Mouse (Mus musculus) gastrocnemius, adult 2 months (tissue): Measurements from ENCODE around the gene Nfe2l2. TPM values are rescaled to one million over a fixed set of nuclear protein-coding genes. Genes with fewer than 3 reads are reported as not detected.
"Not testable (repeated sequence)": the region's sequence is repeated elsewhere in the genome, so short reads cannot be mapped to it uniquely, and the experiment has no call there.

Experiments
- DNase-seq: peaks from one replicate; pipeline ENCODE4 v3.0.0; 2022
- H3K27ac ChIP-seq: fragments of 200-600 bp; 2 replicates; pipeline ENCODE4 v1.8.1; 2022; ENCODE audit warnings: mild to moderate bottlenecking
- H3K4me3 ChIP-seq: fragments of 200-600 bp; 2 replicates; pipeline ENCODE4 v1.8.1; 2022; ENCODE audit warnings: mild to moderate bottlenecking, moderate library complexity
- CTCF ChIP-seq: fragments of 200-600 bp; IDR thresholded peaks from 2 replicates; pipeline ENCODE4 v1.8.1; 2022; ENCODE audit warnings: antibody characterized with exemption, mild to moderate bottlenecking, moderate library complexity
- intact Hi-C: fragments of 180-260 bp; cut with DNase I; formaldehyde crosslinking; loops from one replicate; pipeline ENCODE4 v1.15.1; 2025
- total RNA-seq, 2 experiments: library from RNA; stranded (reverse); gene quantifications; 2 replicates each; pipeline ENCODE4 v1.2.3; 2021

Gene Nfe2l2
- total RNA-seq, 2 experiments from 2014 or later = 32.9 to 41.0 TPM

DNA sequence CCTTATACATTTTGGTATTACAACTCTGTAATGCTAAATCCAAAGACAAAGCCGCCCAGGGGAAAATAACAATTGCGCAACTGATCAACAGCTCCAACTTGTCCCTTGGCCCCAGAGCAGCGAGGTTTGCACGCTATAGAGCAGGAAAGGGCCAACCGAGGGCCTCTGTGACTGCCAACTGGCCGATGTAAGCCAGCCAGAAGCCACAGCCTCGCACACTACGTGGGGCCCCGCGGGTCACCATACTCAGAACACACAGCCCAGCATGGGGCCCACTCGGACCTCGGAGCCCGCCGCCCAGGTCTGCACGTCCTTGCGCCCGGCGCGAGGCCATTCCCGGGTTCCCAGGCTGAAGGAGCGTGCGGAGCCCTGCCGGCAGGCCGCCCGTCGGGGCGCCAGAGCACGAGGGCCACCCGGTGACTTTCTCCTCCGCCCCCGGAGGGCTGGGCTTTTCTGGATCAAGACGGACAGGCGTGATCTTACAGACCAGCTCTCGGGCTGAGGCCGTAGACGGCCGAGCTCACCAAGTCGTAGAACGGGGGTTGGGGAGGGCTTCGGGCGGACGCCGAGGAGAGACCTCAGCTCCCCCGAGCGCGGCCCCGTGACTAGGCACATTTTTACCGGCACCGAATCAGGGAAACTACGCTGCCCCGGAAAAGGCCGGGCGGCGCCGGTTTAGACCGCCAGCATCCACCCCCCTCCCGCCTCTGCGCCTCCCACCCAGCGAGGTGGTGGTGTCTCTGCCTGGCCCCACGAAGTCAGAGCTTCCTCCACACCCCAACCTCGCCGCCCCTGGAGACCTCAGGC, 863 bp downstream of the Nfe2l2 start:
- H3K4me3 ChIP-seq = peak overlapping the region; percentile 75
- peak; percentile 96 for DNase-seq
- intact Hi-C loops = loop anchor here (1.0 to 10.0 kb wide), 5 partner anchors 15 to 91 kb away; partner anchors contain the start of gene Hnrnpa3
- peak overlapping the region; percentile 100 for H3K27ac ChIP-seq
- TF ChIP-seq CTCF = no peak; the same call in 1 of the 2 replicates

GRCm38 (mm10) chr2:75702588-75702976, 1.9 kb downstream of the Nfe2l2 start:
- no peak for TF ChIP-seq CTCF

DNA sequence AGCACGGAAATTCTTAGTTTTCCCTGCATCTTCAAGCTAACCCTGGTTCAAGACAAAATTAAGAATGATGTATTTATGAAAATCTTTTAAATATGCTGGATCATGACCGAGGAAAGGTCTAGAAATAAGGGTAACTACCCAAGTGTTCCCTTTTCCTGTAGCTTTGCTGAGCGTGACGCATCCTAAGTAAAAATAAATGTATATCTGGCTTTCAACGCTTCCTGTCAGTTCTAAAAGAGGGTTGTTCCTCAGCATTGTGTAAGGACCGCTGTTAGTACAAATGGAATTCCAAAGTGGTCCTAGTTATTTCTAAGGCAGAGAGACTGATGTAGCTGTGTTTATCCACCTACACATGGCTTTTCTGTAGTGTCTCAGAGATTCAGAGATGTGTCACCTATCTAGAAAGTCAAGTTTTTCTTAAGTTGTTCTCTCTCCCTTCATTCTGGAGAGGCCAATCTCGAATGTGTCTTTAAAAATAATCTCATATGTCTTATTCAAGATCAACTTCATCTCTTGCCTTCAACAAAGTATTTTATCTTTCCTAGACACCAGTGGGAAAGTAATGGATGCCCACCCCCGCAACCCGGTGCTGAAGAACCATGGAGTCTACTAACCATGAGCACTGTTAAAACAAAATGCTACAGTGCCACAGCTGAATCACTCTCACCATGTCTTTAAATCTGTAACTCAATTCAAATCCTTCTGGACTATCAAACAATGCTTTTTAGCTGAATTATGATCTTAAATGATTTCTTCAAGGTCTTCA, 2.4 kb downstream of the Nfe2l2 start:
- intact Hi-C loops = loop anchor here (2.0 to 10.0 kb wide), 3 partner anchors 13 to 90 kb away; no protein-coding TSS in a partner anchor
- Histone ChIP-seq H3K4me3 (peak overlapping the region; percentile 75), H3K27ac (peak overlapping the region; percentile 100)
- no peak for TF ChIP-seq CTCF
- DNase-seq = no peak

More at GRCm38 (mm10) chr2:75702588-75702976, 1.9 kb downstream of the Nfe2l2 start:
- H3K27ac ChIP-seq = peak overlapping the region; percentile 100
- DNase-seq = no peak
- intact Hi-C loops = loop anchor here (2.0 to 10.0 kb wide), 3 partner anchors 14 to 90 kb away; no protein-coding TSS in a partner anchor
- H3K4me3 ChIP-seq = peak overlapping the region; percentile 75

GRCm38 (mm10) chr2:75701207-75701606, 3.2 kb downstream of the Nfe2l2 start:
- intact Hi-C loops = loop anchor here (5.0 to 10.0 kb wide), 2 partner anchors 74 to 89 kb away; no protein-coding TSS in a partner anchor
- no peak for DNase-seq
- Histone ChIP-seq H3K4me3 (peak overlapping the region; percentile 75), H3K27ac (peak overlapping the region; percentile 100)
- no peak for TF ChIP-seq CTCF

- H3K4me3 ChIP-seq = no peak overlapping the region; the same call in 1 of the 2 replicates
- no peak for TF ChIP-seq CTCF
- peak overlapping the region; percentile 100; the same call in 1 of the 2 replicates for H3K27ac ChIP-seq
- intact Hi-C loops = loop anchor here (5.0 to 10.0 kb wide), 2 partner anchors 74 to 88 kb away; no protein-coding TSS in a partner anchor
- DNase-seq = no peak
Measured at GRCm38 (mm10) chr2:75700543-75700942, 3.9 kb downstream of the Nfe2l2 start.

DNA sequence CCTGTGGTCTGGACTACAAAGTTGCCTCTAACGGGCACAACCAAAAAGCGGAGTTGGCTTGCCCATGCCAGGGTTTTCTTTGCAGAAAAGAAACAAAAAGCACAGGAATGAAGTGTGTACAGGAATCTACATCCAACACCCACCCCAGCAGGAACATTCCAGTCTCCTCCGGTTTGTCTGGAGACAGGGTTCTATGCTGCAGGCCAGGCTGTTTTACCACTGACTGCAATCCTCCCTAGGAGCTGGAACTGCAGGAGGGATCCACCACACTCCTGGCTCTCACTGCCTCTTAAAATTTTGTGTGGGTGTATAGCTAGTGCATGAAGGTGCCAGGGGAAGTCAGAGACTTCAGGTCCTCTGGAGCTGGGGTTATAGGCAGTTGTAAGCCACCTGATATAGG, 5.6 kb downstream of the Nfe2l2 start:
- no peak for TF ChIP-seq CTCF
- Histone ChIP-seq H3K27ac (peak overlapping the region; percentile 76), H3K4me3 (no peak overlapping the region)
- intact Hi-C loops = no loop called here
- DNase-seq = no peak

GRCm38 (mm10) chr2:75698007-75698406, 6.4 kb downstream of the Nfe2l2 start:
- H3K4me3 ChIP-seq = peak overlapping the region; percentile 17; the same call in 1 of the 2 replicates
- H3K27ac ChIP-seq = peak overlapping the region; percentile 76
- no peak for DNase-seq
- no peak for TF ChIP-seq CTCF
- intact Hi-C loops = no loop called here

GRCm38 (mm10) chr2:75697222-75697621, 7.2 kb downstream of the Nfe2l2 start:
- TF ChIP-seq CTCF = no peak
- peak overlapping the region; percentile 76 for H3K27ac ChIP-seq
- intact Hi-C loops = no loop called here

DNA sequence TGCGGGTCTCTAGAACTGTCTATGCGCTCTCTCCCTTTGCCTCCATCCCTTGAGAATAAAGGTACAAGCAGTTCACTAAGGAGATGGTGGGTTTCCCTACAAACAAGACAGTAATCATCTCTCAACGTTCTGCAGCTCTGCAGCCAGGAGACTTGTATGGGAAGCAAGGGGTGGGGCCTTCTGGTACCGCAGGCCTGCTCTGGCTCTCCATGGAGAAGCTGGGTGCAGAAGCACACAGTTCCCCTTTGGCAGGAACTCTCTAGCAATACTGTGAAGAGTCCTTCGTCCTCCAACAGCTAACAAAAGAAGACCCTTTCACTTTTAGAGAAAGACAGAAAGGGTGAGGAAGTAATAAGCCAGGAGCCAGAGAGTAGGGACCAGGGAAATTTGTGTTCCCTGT, 8.1 kb downstream of the Nfe2l2 start:
- no peak for TF ChIP-seq CTCF
- Histone ChIP-seq H3K27ac (peak overlapping the region; percentile 76), H3K4me3 (peak overlapping the region; percentile 46)
- no peak for DNase-seq
- intact Hi-C loops = no loop called here

More at GRCm38 (mm10) chr2:75697222-75697621, 7.2 kb downstream of the Nfe2l2 start:
- H3K4me3 ChIP-seq = peak overlapping the region; percentile 46
- no peak for DNase-seq

DNA sequence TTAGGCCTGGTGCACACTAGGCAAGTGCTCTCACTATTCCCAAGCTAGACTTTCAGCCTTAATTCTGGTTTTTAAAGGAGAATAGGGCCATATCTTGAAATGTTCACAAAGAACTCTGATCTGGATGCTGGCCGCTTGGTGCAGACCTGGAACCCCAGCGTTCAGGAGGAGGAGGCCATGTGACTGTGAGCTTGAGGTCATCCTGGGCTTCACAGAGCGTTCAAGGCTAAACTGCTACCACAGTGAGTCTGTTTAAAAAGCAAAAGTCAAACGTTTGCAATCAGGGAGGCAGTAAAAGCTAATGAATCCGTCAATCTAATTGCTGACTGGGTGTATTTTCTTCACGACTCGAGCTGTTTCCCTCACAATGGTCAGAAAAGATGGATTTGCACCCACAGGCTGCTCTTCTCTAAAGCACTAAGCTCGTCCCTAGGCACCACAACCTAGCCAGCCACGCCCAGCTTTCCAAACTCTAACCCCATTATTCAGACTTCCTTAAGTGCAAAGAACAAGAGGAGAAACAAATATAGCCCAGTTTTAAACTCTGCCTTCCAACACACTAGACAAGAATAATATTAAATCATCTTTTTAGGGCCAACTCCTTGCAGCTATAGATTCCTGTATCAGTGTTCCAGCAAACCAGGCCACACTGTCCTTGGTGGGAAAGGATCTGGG, 8.6 kb downstream of the Nfe2l2 start:
- peak overlapping the region; percentile 46 for H3K4me3 ChIP-seq
- no peak for DNase-seq
- TF ChIP-seq CTCF = no peak
- intact Hi-C loops = no loop called here
- H3K27ac ChIP-seq = peak overlapping the region; percentile 76

DNA sequence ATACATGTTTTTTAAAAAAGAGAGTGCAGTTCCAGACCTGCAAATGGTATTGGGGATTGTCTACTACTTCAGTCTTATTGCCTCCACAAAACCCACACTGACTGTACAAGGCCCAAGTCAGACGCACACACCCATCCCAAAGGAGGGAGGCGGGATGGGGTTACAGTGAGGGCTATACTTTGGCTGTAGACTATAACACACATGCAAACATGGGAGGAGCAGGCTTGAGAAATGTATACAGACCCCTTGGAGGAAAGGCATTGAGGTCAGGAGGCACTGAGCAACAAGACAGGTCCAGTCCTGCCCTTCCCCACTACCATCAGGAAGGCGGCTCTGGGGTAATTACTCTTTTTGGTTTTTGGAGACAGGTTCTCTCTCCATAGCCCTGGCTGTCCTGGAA, 9.5 kb downstream of the Nfe2l2 start:
- intact Hi-C loops, H3K4me3 ChIP-seq, DNase-seq, H3K27ac ChIP-seq: not testable (repeated sequence)

DNA sequence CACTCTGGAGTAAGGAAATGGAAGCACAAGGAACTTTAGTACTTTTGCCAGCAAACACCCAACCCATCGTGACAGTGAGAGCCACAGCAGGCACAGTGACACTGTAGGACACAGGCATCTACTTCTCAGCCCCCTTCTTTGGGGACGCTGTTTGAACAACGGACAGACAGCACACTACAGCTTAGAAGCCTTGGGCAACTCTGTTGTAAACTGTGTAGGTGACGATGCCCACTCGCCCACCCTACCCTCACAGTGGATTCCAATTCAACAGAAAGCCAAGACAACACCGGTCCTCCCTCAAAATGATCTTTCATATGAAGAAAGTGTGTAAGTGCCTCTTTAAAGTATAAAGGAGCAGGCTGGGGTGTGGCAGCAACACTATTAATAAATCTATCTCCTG, 12.1 kb downstream of the Nfe2l2 start:
- no peak for TF ChIP-seq CTCF
- peak overlapping the region; percentile 51 for H3K4me3 ChIP-seq
- intact Hi-C loops = no loop called here
- no peak for DNase-seq
- peak overlapping the region; percentile 84 for H3K27ac ChIP-seq
